Mouse (Mus musculus) kidney, adult 2 months (tissue): Measurements from ENCODE around the gene Gm4791. TPM values are rescaled to one million over a fixed set of nuclear protein-coding genes. Genes with fewer than 3 reads are reported as not detected.

Experiments
- DNase-seq: peaks from one replicate; pipeline ENCODE4 v3.0.0; 2021
- H3K27ac ChIP-seq: fragments of 200-500 bp; 2 replicates; pipeline ENCODE4 v1.5.1; 2012; ENCODE audit warnings: low read depth, low read length, control low read depth, inconsistent platforms; ENCODE audit not compliant: insufficient read depth
- H3K27me3 ChIP-seq: fragments of 200-500 bp; replicated peaks from 2 replicates; pipeline ENCODE4 v1.6.1; 2012; ENCODE audit warnings: mild to moderate bottlenecking, moderate library complexity, low read length, inconsistent platforms; ENCODE audit not compliant: control insufficient read depth, insufficient read depth
- H3K36me3 ChIP-seq: fragments of 200-500 bp; 2 replicates; pipeline ENCODE4 v1.6.1; 2012; ENCODE audit warnings: mild to moderate bottlenecking, moderate library complexity, low read length, inconsistent platforms; ENCODE audit not compliant: control insufficient read depth, insufficient read depth
- H3K4me1 ChIP-seq: fragments of 200-500 bp; 2 replicates; pipeline ENCODE4 v1.6.1; 2011; ENCODE audit warnings: low read length; ENCODE audit not compliant: control insufficient read depth, insufficient read depth
- H3K4me3 ChIP-seq: fragments of 200-500 bp; 2 replicates; pipeline ENCODE4 v1.5.1; 2011; ENCODE audit warnings: mild to moderate bottlenecking, low read depth, low read length, control low read depth; ENCODE audit not compliant: insufficient read depth
- CTCF ChIP-seq: fragments of 200-500 bp; conservative IDR thresholded peaks from 2 replicates; pipeline ENCODE4 v1.5.1; 2011; ENCODE audit warnings: low read depth, mild to moderate bottlenecking, control low read depth, low read length, moderate library complexity, mixed read lengths; ENCODE audit not compliant: insufficient read depth, insufficient read length
- POLR2A ChIP-seq: fragments of 200-500 bp; IDR thresholded peaks from one replicate; pipeline ENCODE4 v1.6.1; 2011; ENCODE audit warnings: low read depth, low read length, control low read depth
- WGBS: fragments of 180-500 bp; shearing (Covaris S2); methylation state at CpG from one replicate; pipeline ENCODE4 v1.1.7; 2018; 5-methylcytosine and 5-hydroxymethylcytosine counted together
- polyA plus RNA-seq: library from polyadenylated mRNA; depleted of rRNA; stranded (reverse); fragments of >200 nt; gene quantifications from 2 replicates; pipeline ENCODE4 v1.2.3, GENCODE M21; 2012; rRNA removed

Gm4791 gene
- polyA plus RNA-seq: not detected in 2 replicates

DNA sequence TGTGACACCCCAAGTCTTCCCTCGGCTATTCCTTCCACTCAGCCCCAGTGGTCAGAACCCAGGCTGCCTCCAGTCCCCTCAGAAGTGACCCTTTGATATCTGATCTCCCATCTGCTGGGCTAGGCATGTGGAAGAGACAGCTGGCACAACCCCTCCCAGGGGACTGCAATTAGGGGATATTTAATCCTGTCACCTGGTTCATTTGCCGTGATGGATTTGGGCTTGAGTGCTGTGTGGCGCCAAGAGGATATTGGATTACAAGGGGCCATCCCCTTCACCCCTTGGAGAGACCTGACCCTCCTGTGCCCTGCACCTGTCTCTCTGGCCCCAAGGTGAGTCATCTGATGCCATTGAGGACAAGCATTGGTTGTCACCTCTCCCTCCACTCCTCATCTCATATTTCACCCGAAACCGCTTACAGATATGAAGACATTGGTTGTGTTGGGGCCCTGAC, at the start of gene Gm4791:
TSS of gene Gm4791 (plus strand) at position 404 of the 454 bp plus-strand sequence.
- H3K4me3 ChIP-seq: no peak within 1 kb of the TSS
- TF ChIP-seq CTCF (no peak), POLR2A (no peak)
- no peaks in the 10 kb centered on the region for H3K36me3 ChIP-seq
- DNase-seq: no peak
- 21% methylated on average over 5 of the region's 5 CpGs for WGBS
- no peak within 1 kb of the TSS for H3K27ac ChIP-seq
- H3K4me1 ChIP-seq: no peaks in the 10 kb centered on the region
- no peaks in the 10 kb centered on the region for H3K27me3 ChIP-seq

DNA sequence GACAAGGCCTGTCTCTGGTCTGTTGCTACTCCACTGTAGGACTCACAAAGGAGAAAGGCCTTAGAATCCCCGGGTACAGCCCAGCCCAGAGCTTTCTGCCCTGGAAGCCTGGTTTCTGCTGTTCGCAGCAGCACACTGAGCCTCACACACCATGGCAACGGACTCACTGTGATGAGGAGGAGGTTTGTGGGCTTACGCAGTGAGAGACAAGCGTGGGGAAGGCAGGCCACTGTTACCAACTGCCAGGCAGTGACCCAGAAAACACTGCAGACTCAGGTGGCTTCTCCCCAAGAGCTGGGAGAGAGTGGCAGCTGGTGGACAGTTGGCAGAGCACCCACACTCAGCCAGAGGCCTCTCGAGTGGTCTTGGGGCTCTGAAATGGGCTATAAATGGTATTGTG, 42.3 kb upstream of the Gm4791 start:
- H3K27ac ChIP-seq: no peak overlapping the region
- DNase-seq: no peak
- no peak for TF ChIP-seq CTCF
- no peak for TF ChIP-seq POLR2A
- H3K4me1 ChIP-seq: no peaks in the 10 kb centered on the region
- no peak overlapping the region for H3K4me3 ChIP-seq
- WGBS: 65% methylated on average over 6 of the region's 6 CpGs
- H3K36me3 ChIP-seq: no peaks in the 10 kb centered on the region
- H3K27me3 ChIP-seq: no peaks in the 10 kb centered on the region

DNA sequence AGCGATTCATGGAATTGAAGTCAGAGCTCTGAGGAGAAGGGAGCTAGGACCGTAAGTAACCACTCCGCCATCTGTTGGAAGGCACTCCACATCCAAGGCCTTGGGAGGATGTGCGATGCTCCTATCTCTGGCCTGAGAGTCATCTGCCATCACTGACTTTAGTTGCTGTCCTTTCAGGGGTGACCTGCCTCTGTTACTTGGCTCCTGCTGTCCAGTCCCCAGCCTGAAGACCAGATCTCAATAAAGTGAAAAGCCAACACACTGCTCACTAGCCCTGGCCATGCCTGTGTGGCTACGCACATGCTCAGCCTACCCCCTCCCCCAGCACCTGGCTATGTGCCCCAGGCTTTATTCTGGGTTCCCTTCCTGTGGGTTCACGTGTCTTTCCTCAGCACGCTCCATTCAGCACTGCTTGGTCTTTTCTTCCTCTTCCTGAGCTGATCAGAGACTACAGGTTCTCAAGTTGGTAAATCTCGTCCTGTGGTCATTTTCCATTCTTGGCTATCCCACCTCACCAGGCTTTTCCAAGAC, 41.1 kb upstream of the Gm4791 start:
- H3K27ac ChIP-seq: no peak overlapping the region
- H3K27me3 ChIP-seq: no peaks in the 10 kb centered on the region
- no peaks in the 10 kb centered on the region for H3K36me3 ChIP-seq
- DNase-seq: no peak
- H3K4me3 ChIP-seq: no peak overlapping the region
- 61% methylated on average over 8 of the region's 8 CpGs for WGBS
- TF ChIP-seq CTCF (no peak), POLR2A (no peak)
- no peaks in the 10 kb centered on the region for H3K4me1 ChIP-seq

DNA sequence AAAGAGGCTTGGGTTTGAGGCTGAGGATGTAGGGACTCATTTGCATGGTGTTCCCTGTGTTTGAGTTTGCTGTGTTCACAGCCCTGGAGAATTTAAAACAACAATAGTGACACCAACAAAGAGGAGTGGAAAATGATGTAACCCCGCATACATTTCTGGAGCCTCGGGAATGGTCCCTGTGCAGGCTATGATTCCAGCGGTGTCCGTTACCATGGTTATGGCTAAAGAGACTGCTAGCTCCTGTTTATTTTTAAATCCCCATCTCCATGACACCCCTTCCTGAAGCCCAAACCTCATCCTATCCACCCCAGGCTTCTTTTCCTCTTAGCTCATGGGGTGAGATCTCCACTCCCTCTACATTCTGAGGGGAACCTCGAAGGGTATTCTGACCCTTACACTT, 32.5 kb upstream of the Gm4791 start:
- H3K4me1 ChIP-seq: no peaks in the 10 kb centered on the region
- no peaks in the 10 kb centered on the region for H3K36me3 ChIP-seq
- H3K27me3 ChIP-seq: no peaks in the 10 kb centered on the region
- 69% methylated on average over 5 of the region's 5 CpGs for WGBS
- no peak overlapping the region for H3K27ac ChIP-seq
- no peak overlapping the region for H3K4me3 ChIP-seq
- DNase-seq: no peak
- TF ChIP-seq CTCF (no peak), POLR2A (no peak)

DNA sequence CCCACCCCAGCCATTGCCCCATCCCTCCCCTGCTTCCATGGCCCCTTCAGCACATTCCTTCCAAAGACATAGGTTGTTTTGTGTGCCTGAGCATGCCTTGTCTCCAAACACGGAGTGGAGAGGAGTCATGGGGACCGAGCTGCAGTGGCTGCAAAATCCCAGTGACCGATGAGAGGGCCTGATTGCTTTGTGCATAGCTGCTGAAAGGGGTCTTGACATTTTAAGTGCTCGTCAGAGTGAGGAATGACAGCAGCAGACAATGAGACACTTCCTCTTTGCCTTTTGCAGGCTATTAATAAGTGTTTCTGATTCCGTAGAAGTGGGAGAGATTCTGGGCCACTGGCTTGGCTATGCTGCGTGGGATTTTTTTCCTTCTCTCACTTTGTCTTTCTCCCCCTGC, 29.6 kb upstream of the Gm4791 start:
- H3K27ac ChIP-seq: no peak overlapping the region
- no peaks in the 10 kb centered on the region for H3K4me1 ChIP-seq
- 17% methylated on average over 6 of the region's 6 CpGs for WGBS
- TF ChIP-seq POLR2A: no peak
- TF ChIP-seq CTCF: no peak
- no peaks in the 10 kb centered on the region for H3K27me3 ChIP-seq
- DNase-seq: no peak
- H3K4me3 ChIP-seq: no peak overlapping the region
- H3K36me3 ChIP-seq: no peaks in the 10 kb centered on the region

DNA sequence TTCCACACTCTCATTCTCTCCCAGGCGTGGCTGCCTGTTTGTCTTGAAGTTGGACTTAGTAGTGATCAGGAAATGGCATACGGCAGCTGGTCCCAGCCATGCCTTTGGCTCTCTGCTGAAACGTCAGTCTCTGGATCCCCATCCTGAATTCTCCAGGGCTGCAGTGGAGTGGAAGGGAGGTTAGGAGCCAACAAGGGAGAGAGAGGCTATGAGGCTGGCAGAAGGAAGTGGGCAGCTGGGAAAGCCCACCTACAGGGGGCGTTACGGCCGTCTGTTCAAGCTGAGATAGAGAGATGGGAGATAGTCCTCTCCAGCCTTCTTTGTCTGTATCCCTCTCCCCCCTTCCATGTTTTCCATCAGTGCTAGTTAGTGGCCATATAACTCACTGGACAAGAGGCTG, 29.1 kb upstream of the Gm4791 start:
- Histone ChIP-seq H3K27ac (no peak overlapping the region), H3K36me3 (no peaks in the 10 kb centered on the region), H3K27me3 (no peaks in the 10 kb centered on the region), H3K4me1 (no peaks in the 10 kb centered on the region), H3K4me3 (no peak overlapping the region)
- no peak for DNase-seq
- 50% methylated on average over 6 of the region's 6 CpGs for WGBS
- TF ChIP-seq POLR2A (no peak), CTCF (no peak)

DNA sequence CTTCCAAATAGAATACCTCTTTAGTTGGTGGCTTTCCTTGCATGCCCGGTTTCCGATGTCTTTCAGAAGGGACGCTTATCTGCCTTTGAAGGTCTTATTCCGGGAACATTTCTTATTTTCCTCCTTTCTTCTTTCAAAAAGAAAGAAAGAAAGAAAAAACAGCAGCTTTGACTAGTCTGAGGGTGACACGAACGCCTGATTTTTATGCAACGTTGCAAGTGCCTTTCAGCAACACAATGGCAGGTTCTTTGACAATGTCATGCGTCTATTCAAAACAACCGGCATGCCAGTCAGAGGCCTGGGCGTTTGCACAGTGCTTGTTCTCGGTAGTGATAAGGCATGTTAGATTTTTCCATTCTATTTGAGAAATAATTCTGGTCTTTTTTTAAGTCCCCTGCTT, 19.7 kb upstream of the Gm4791 start:
- Histone ChIP-seq H3K36me3 (no peaks in the 10 kb centered on the region), H3K27me3 (no peaks in the 10 kb centered on the region), H3K27ac (no peak overlapping the region), H3K4me3 (no peak overlapping the region), H3K4me1 (no peaks in the 10 kb centered on the region)
- 73% methylated on average over 11 of the region's 11 CpGs for WGBS
- no peak for TF ChIP-seq POLR2A
- no peak for TF ChIP-seq CTCF
- no peak for DNase-seq
